Mouse (Mus musculus) telencephalon, adult 2 months (tissue): ENCODE measurements around the gene Cplx3.

Experiments
- DNase-seq: peaks from one replicate; pipeline ENCODE4 v3.0.0-alpha.2; 2011; ENCODE audit warnings: low read depth, low spot score

Gene Cplx3

DNA sequence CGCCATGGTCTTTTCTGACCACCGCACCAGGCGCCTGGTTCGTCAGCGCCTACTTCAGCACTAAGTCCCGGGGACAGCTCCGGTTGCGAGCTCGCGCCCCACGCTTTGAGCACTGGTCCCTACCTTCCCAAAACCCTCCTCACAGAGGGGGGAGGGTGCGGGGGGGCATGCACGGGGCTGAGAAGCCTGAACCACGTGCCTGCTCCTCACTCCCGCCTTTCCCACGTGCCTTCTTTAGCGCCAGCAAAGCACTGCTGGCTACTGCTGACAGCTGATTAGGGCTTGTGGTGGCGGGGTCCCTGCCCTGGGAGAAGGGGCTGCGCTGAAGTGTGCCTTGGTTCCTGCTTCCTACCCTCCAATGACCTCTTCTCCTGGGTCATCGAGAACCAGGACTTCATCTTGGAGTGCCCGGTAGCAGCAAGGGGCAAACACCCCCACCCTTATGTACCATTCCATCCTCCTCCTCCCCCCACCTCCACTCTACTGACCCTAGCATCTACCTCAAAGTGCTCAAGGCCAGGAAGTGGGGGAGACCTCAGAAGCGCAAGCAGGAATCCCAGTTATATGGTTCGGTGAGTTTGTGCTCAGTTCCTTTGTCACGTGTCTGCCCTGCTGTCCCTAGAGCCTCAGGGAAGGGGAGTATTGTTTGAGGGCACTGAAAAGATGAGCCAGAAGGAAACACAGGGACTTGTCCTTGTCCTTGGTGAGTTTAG, at the start of gene Cplx3:
Cplx3 (minus strand) TSS at position 143 of the 713 bp plus-strand sequence.
- no peak for DNase-seq

DNA sequence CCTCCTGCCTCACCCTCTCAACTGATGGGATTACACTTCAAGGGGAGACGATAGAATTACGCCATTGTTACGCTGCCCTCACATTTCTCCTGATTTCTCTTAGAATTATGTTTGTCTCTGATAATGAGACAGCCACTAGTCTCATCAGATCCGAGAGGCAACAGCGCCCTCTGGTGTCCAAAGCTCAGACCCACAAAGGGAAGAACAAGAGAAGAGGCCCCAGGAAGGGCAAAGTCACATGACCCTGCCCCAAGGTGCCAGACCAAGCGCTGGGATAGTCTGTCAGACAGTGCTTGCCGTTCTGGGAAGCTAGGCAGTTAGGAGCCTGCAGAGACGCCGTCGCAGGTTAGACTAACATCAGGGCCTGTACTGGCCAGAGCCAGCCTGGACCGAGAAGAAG, 49.7 kb upstream of the Cplx3 start:
- DNase-seq, result peak; percentile 55

DNA sequence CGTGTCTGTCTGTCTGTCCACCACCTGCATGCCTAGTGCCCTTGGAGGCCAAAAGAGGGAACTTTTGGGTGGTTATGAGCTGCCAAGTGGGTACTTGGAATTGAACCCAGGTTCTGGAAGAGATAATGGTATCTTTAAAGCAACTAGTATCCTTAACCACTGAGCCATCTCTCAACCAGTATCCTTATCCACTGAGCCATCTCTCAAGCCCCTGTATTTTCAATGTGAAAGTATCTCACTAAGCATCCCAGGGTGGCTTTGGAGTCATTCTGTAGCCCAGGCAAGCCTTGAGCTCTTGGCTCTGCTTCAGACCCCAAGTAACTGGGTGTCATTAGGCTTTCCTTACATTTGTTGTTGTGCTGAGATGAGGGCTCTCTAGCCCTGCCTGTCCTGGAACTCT, 48.9 kb upstream of the Cplx3 start:
- no peak for DNase-seq

DNA sequence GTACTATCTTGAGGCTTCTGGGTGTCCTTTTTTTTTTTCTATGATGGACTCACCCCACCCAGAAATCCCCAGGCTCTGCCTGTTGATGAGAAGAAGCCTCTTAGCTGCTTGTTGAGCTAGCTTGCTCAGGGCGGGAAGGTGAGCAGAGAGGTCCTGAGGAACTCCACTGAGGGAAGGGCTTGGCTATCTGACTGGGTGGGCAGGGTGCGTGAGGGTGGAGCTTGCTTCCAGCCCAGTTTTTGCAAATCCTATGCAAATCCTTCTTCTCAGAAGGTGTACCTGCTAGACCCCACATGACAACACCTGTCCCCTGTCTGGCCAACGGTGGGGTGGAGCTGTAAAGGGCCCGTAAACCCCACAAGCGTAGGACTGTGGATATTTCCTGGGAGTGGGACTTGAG, 47.2 kb upstream of the Cplx3 start, which contains the start of gene Csk:
Csk (minus strand) TSS at position 349 of the 400 bp plus-strand sequence.
- DNase-seq, result no peak

DNA sequence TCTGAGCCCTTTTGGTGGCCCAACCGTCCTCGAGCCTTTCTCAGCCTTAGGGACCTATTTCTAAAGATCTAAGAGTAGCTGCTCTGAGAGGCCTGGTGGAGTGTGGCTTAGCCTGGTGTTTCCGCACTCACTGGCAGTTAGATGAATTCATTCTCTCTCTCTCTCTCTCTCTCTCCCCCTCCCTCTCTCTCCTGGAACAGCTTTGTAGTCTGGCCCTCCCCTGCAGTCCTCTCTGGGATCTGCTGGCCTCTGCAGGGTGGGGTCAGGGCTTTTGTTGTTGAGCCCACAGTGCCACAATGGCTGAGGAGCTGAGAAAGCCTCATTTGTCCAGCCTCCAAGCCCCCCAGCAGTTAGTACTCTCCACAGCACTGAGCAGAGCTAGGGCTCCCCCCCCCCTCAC, 46.8 kb upstream of the Cplx3 start:
- DNase-seq, result no peak

DNA sequence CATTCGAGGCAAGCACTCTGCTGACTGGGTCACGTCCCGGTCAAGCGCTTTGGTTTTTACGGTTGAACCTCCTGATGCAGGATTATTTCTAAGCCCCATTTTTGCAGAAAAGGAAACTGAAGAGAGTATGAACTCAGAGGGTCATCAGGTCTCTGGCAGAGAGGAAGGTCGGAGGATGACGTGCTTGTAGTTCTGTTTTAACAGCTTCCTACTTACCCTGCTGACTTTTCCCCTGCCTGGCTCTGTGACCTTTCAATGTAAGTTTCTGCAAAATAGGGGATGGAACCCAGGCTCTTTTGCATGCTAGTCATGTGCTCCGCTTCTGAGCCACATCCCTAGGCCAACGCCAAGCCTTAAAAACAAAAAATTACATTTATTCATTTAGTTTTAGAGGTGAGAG, 46.3 kb upstream of the Cplx3 start:
- DNase-seq, result no peak

DNA sequence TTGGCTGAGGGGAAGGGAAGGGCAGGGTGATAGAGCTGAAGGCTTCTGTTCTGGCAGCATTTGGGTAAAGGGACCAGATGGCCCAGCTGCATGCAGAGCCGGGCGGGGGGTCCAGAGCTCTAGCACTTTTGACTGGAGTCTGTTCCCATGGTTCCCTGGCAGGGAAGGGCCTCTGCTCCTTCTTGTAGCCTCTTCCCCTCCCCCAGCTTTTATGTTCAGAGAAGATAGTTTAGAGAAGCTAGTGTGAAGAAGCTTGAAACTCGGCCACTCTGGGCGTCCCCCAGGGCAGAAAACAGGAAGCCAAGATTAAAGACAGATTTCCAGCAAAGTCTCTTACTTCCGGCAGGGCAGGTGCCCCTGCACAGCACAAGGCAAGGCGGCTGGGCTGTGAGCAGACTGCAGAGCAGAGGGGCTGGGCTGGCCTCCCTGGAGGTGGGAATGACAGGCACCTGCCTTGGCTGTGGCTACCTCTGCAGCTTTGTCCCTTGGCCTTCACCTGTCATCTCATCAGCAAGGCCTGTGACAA, 44.8 kb upstream of the Cplx3 start:
- DNase-seq, result no peak

DNA sequence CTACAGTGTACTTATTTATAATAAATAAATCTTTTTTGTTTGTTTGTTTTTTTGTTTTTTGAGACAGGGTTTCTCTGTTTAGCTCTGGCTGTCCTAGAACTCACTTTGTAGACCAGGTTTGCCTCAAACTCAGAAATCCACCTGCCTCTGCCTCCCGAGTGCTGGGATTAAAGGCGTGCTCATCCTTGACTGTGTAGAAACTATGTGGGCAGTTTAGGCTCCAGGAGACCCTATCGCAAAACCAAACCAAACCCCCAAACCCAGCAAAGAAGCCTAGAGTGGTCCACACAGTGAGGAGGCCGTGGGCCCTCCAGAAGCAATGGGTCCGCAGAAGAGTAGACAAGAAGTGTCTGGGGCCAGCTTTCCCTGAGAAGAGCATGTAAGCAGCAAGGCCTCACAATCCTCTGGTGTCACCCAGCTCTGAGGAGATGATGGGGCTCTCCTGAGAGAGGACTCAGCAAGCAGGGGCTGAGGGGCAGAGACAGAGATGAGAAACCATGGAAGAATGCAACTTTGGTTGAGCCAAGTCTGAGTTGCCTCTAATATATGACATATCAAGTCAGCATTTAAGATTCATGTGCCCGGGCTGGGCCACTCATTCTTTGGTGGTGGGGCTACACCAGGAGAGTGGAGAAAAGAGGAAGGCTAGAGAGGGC, 44.2 kb upstream of the Cplx3 start:
- DNase-seq, result no peak

DNA sequence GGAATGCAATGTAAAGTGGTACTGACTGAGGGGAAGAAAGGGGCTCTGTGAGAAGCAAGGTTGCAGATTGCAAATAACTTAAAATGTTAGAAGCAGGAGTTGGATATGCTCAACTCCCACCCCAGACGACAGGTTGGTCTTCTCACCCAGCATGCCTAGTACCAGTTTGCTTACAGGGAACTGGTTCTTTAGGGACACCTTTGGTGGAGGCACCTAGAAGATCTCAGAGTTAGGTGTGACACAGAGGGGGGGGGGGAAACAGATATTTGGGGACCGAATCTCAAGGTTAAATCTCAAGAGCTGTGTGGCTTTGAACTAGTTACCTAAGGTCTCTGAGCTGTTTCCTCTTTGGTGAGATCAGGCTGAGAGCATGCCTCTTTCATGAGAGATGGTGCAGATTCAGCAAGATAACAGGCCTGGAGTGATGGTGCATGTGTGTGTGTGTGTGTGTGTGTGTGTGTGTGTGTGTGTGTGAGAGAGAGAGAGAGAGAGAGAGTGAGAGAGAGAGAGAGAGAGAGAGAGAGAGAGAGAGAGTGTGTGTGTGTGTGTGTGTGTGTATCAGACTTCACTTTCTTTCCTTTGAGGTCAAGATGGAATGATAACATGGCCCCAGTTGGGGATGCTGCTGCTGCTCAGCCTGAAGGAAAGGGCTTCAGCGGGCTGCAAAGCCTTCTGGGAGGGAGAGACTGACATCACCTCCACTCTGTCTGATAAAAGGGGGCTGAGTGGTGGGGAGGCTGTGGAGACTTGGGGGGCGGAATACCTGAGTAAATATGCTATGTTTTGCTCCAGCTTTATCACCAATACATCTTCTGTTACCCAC, 41.4 kb upstream of the Cplx3 start:
- no peak for DNase-seq

DNA sequence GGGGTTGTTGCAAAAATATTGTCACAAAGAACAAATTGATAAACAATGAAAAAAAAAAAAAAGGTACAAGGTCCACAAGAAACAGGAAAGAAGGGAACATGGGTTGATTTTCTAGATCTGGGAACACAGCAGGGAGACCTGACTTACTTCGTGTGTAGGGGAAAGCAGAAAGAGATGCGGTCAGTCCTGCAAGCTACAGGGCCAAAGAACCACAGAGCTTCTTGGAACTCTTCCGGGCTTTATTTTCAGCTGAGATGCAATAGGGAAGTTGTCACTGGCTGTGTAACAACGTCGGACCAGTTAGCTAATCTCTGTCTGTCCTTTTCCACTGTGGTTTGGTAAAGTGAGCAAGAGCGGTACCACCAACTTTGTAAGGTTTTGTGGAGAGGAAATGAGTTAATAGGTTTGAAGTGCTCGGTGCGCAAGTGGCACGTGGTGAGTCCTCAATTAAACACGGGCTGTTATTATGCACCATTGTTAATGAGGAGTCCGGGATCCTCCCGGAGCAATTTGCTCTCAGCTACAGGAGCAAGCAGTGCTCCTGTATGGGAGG, 40.5 kb upstream of the Cplx3 start:
- no peak for DNase-seq

DNA sequence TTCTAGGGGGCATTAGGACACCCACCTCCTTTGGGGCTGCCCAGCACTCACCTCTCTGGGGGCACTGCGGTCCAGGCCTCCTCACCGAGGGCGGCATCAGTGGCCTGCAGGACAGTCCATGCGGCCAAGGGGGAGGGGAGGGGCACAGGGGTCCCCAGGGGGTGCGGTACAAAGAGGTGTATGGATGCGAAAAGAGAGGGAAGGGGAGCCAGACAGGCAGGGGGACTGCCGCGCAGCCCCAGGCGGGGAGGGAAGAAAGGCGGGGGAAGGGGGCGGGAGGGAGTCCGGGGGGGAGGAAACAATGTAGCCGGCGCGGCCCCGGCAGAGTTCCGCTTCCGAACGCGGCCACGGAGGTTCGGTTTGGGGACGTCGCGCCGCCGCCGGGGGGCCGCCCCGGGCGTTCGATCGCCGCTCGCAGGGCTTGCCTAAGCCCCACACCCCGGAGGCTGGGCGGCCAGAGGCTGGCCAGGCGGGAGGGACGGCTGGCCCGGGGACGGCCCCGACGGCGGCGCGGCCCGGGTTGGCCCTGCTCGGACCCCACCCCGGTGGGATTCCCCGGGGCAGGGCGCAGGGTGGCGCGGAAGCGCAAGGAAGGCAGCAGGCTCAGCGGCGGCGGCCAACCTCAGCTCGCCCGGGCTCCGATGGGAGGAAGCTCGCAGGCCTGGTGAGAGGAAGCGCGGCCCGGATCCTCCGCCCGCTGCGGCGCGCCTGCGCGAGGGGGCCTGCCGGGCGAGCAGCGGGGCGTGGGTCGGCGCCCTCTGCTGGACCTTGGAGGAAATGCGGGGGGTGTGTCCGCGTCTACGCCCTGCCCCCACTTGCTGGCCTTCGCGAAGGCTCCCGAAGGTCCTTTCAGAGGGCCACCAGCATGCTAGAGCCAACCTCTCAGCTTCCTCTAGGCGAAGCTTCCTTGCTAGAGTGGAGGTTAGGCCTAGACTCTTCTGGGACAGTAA, 39.1 kb upstream of the Cplx3 start:
- DNase-seq, result peak; percentile 64

DNA sequence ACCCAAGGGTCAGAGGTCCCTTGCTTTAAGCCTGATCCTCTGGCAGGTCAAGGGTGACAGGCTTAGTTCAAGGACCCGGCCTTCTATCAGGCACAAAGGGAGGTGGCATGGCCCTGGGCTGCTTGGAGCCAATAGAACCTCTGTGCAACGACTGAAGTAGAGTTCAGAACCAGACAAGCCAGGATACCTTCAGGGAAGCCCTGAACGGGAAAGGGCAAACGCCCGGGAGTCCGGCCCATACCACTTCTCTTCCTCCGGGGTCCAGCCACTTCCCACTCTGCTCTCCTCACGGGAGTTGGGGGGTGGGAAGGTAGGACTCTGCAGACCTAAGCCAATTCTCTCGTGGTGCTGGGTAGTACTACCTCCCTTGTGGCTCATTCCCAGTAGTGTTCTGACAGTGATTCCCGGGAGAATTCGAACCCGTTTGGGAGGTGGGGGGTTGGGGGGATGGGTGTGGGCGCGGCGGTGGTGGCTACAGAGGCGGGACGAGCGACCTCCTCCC, 38.4 kb upstream of the Cplx3 start:
- DNase-seq, result no peak

DNA sequence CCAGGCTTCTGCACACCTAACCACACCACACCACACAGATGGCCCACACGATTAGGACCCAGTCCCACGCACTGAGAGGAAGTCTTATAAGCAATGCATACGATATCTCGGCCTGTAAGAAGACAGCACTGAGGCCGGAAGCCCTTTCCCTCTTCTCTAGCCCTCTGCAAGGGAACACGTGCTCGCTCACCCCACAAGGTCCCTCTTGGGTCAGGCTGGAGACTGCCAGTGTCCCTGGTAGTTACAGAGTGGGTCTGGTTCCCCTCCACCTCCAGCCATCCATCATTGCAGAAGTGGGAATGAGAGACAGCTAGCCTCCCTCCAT, 37.7 kb upstream of the Cplx3 start:
- no peak for DNase-seq

DNA sequence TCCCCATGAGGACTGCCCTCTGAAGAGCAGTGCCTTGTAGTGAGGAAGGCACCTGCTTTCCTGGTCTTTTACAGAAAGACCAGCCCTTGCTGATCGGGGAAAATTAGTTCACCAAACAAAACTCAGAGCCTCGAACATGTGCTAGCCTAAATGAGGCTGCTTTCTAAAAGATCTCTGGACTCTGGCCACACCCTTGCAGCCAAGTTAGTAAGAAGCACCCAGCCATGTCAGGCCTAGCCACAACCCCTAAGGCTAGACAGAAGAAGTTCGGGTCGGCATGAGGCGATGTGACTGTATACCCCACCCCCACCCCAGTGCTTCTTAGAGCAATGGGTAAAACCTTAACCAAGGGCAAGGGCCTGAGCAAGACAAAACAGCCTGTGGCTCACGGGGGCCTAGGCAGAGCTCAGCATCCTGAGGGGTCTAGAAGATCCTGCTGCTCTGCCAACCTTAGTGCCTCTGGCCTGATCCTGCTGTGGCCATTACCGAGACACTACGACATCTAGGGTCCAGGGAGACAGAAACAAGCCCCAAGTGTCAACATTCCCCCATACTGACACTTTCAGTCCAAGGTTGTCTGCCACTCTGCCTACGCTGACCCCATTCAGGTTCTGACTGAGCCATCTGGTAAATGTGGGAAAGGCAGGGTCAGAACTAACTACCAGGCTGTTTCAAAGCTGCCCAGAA, 37.2 kb upstream of the Cplx3 start:
- DNase-seq, result no peak

DNA sequence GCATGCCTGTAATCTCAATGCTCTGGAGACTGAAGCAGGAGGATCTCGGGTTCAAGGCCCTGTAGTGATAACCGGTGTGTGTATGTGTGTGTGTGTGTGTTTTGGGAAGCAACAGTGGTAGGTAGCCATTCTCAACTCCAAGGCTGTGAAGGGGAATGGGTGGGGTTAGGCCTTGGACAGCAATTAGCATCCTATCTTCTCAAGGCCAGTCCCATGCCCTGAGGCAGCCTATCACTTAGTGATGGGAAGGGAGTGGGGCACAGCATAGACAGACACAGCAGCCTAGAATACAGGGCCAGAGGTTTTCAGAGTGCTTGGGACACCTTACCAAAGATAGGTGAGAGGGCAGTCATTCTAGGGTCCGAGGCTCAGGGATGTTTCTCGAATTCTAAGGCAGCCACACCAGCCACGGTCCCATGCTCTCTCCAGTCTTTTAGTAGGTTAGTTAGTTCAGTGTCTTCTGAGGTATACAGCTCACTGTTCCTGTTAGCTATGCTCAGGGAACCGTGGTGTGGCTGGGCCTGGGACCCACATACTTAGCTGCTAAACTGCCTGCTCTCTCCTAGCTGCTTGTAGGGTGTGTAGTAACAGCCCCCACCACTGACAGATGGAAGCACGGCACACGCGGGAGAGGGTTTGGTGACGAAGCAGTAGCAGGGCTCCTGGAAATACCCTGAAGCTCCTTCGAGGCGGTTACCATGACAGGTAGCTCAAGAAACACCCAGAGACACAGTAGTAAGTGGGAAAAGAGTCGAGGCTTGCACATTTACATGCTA, 35.9 kb upstream of the Cplx3 start:
- peak; percentile 43 for DNase-seq

DNA sequence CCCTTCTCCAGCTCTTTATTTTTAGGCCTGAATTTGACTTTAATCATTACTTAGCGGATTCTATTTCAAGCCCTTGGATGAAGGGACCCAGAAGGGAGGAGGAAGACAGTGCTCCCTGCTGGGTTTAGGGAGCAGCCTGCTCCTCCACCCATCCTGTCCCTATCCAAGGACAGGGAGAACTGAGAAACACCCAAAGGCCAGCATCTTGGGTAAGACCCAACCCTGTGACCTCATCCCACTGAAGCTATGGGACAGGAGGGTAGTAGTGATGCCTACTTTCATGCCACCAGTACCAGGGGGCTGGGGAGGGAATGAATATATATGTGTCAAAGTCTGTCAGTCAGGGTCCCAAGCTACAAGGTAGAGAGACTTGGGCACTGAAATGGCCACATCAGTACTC, 34.9 kb upstream of the Cplx3 start:
- DNase-seq, result peak; percentile 22

DNA sequence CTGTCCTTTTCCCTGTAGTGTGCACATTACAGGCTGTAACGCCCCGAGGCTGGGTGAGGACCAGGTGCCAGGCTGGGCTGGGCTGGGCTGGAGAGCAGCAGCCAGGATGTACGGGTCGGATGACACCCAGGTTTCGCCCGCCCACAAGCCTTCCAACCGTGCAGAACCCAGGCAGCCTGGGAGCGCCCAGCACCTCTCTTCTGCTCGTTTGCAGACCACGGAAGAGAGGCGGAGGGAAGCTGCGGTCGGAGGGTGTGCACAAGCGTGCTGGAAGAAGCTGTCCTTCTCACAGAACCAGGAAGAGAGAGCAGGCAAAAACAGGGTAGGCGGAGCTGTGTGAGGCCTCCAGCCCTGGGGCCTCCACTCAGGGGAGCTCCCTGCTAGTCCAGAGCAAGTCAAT, 34.3 kb upstream of the Cplx3 start:
- peak; percentile 50 for DNase-seq

DNA sequence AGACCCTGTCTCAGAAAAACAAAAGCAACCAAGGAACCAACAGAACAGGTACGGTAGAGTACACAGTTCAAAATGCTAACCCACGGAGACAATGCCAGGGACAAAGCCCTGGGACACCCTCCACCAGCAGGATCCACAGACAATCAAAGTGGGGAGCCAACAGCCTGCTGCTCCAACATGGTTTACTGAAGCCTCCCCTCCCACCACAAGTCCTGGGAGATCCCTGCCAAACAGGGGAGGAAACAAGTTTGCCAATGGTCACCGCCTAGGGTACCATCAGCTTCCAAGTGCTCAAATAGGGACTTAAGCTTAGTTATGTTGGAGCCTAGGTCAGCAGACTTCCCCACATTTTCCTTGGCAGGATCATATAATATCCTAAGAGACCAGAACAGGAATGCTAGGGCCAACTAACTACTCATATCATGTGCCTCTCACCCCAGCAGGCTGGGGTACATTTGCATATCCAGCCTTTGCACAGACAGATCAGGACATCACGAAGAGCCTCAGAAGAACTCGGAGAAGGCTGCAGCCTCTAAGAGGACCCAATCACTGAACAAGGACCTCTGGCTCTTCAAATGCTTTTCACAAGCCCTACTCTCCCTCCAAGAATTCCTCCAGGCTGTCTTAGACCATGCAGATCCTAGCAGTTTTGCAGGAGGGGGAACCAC, 33.7 kb upstream of the Cplx3 start:
- DNase-seq, result no peak
